Mouse (Mus musculus) liver, embryonic 11.5 days (tissue): ENCODE results near the gene 4930447C04Rik. TPM values are rescaled to one million over a fixed set of nuclear protein-coding genes. Genes with fewer than 3 reads are reported as not detected.

Experiments used
- ATAC-seq: fragments of 200-750 bp; cut with Nextera tagmentation; replicated peaks from 2 replicates; pipeline ENCODE4 v1.8.0; 2017; ENCODE audit warnings: moderate number of reproducible peaks, mild to moderate bottlenecking, moderate TSS enrichment, moderate library complexity; ENCODE audit not compliant: low FRiP score
- DNase-seq: peaks from one replicate; pipeline ENCODE4 v3.0.0-alpha.2; 2017; ENCODE audit warnings: low spot score
- H3K27ac ChIP-seq: fragments of 300-500 bp; sonication (generic); 2 replicates; pipeline ENCODE4 v1.5.1; 2014; ENCODE audit warnings: mild to moderate bottlenecking, low read depth, low read length, control low read depth
- H3K27me3 ChIP-seq: fragments of 300-500 bp; sonication (generic); replicated peaks from 2 replicates; pipeline ENCODE4 v1.6.1; 2014; ENCODE audit warnings: low read length, mixed read lengths; ENCODE audit not compliant: control insufficient read depth, insufficient read depth
- H3K36me3 ChIP-seq: fragments of 300-500 bp; sonication (generic); 2 replicates; pipeline ENCODE4 v1.6.1; 2014; ENCODE audit warnings: mild to moderate bottlenecking, low read length, moderate library complexity, mixed read lengths; ENCODE audit not compliant: control insufficient read depth, insufficient read depth
- H3K4me1 ChIP-seq: fragments of 300-500 bp; sonication (generic); replicated peaks from 2 replicates; pipeline ENCODE4 v1.6.1; 2014; ENCODE audit warnings: low read length, mixed read lengths; ENCODE audit not compliant: control insufficient read depth, insufficient read depth
- H3K4me2 ChIP-seq: fragments of 300-500 bp; sonication (generic); 2 replicates; pipeline ENCODE4 v1.6.1; 2014; ENCODE audit warnings: mild to moderate bottlenecking, control low read depth, moderate library complexity
- H3K4me3 ChIP-seq: fragments of 300-500 bp; sonication (generic); 2 replicates; pipeline ENCODE4 v1.5.1; 2014; ENCODE audit warnings: low read depth, low read length, control low read depth
- H3K9ac ChIP-seq: fragments of 300-500 bp; sonication (generic); 2 replicates; pipeline ENCODE4 v1.6.1; 2014; ENCODE audit warnings: low read depth, low read length, control low read depth
- H3K9me3 ChIP-seq: fragments of 300-500 bp; sonication (generic); 2 replicates; pipeline ENCODE4 v1.6.1; 2016; ENCODE audit warnings: low read length, inconsistent platforms, mixed read lengths; ENCODE audit not compliant: control insufficient read depth
- WGBS: fragments of 180-500 bp; shearing (Covaris S2); extraction: QIAGEN DNeasy Blood & Tissue Kit; methylation state at CpG from one replicate; pipeline ENCODE4 v1.1.7; 2014; 5-methylcytosine and 5-hydroxymethylcytosine counted together
- polyA plus RNA-seq: library from polyadenylated mRNA; unstranded; fragments of >200 nt; fragmentation: Nextera tagmentation; extraction: Ambion mirVana; gene quantifications from 2 replicates; pipeline ENCODE4 v1.2.1, GENCODE M21; 2014

The 4930447C04Rik gene
- polyA plus RNA-seq, 1 experiment from 2014 or later = 3.5 TPM

DNA sequence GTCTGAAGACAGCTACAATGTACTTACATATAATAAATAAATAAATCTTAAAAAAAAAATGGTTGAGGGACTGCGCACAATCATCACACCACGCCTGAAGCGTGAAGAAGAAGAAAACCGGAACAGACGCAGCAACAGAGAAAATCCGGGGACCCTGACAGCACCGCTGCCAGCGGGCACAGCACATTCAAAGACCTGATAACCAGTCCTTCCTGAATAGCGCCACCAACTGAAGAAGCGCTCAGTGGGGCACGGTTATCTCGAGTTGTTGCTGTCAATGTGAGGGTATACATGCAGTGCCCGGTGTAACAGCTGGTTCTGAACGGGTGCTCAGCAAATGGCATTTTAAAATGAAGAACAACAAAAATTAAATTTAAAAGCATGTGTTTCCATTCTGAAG lies 30.0 kb upstream of the 4930447C04Rik start:
- no peaks in the 10 kb centered on the region for H3K4me1 ChIP-seq
- WGBS = 58% methylated on average over 14 of the region's 14 CpGs
- no peak overlapping the region for H3K9ac ChIP-seq
- no peak overlapping the region for H3K27ac ChIP-seq
- no peaks in the 10 kb centered on the region for H3K9me3 ChIP-seq
- DNase-seq (no peak), ATAC-seq (no peak)
- H3K4me2 ChIP-seq = no peak overlapping the region
- H3K4me3 ChIP-seq = no peak overlapping the region
- H3K27me3 ChIP-seq = no peaks in the 10 kb centered on the region
- H3K36me3 ChIP-seq = no peaks in the 10 kb centered on the region

GRCm38 (mm10) chr12:72967541-72967940 lies 27.0 kb upstream of the 4930447C04Rik start:
- no peaks in the 10 kb centered on the region for H3K36me3 ChIP-seq
- H3K4me2 ChIP-seq = no peak overlapping the region

GRCm38 (mm10) chr12:72962761-72963160 lies 22.2 kb upstream of the 4930447C04Rik start:
- ATAC-seq (no peak), DNase-seq (no peak)
- H3K27me3 ChIP-seq = no peaks in the 10 kb centered on the region; the same call in 1 of the 2 replicates
- H3K4me1 ChIP-seq = no peaks in the 10 kb centered on the region
- WGBS = 63% methylated on average over 6 of the region's 6 CpGs
- H3K4me3 ChIP-seq = no peak overlapping the region
- H3K9ac ChIP-seq = no peak overlapping the region
- H3K36me3 ChIP-seq = no peaks in the 10 kb centered on the region
- no peak overlapping the region for H3K4me2 ChIP-seq
- no peak overlapping the region for H3K27ac ChIP-seq
- H3K9me3 ChIP-seq = no peaks in the 10 kb centered on the region

More at GRCm38 (mm10) chr12:72967541-72967940, 27.0 kb upstream of the 4930447C04Rik start:
- H3K9ac ChIP-seq = no peak overlapping the region
- 85% methylated on average over 7 of the region's 7 CpGs for WGBS
- DNase-seq = no peak
- H3K27me3 ChIP-seq = no peaks in the 10 kb centered on the region
- H3K27ac ChIP-seq = no peak overlapping the region
- no peak for ATAC-seq
- H3K4me3 ChIP-seq = no peak overlapping the region
- no peaks in the 10 kb centered on the region for H3K9me3 ChIP-seq
- no peaks in the 10 kb centered on the region for H3K4me1 ChIP-seq

DNA sequence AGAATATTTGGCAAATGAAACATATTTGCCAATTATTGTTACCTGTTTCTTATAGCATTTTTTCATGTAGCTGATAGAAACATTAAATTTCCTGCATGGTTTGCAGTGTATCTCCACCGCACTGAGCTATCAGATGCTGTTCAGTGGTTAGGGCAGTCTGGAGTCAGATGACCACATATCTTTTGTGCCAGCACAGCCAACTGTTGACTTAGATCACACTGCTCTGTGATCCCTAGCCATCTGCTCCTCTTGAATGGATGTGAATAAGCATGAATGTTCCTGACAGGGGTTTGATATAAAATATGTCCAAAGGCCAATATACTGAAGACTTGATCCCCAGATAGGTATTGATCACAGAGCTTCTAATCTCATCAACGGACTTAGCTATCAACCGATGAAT lies 17.9 kb upstream of the 4930447C04Rik start:
- Histone ChIP-seq H3K27me3 (peaks cover 2% of the 10 kb centered on the region; the same call in 1 of the 2 replicates), H3K9me3 (no peaks in the 10 kb centered on the region), H3K4me3 (no peak overlapping the region), H3K36me3 (no peaks in the 10 kb centered on the region), H3K9ac (no peak overlapping the region), H3K4me2 (no peak overlapping the region), H3K4me1 (no peaks in the 10 kb centered on the region), H3K27ac (no peak overlapping the region)
- 86% methylated on average over 3 of the region's 3 CpGs for WGBS
- DNase-seq (no peak), ATAC-seq (no peak)

- Histone ChIP-seq H3K9me3 (no peaks in the 10 kb centered on the region), H3K9ac (no peak overlapping the region), H3K27me3 (peaks cover 2% of the 10 kb centered on the region; the same call in 1 of the 2 replicates), H3K36me3 (no peaks in the 10 kb centered on the region), H3K4me1 (no peaks in the 10 kb centered on the region), H3K4me3 (no peak overlapping the region), H3K4me2 (no peak overlapping the region), H3K27ac (no peak overlapping the region)
- 59% methylated on average over 6 of the region's 6 CpGs for WGBS
- DNase-seq (no peak), ATAC-seq (no peak)
These were observed 17.4 kb upstream of the 4930447C04Rik start for GRCm38 (mm10) chr12:72957829-72958424.

GRCm38 (mm10) chr12:72954906-72955305 lies 14.3 kb upstream of the 4930447C04Rik start:
- H3K36me3 ChIP-seq = no peaks in the 10 kb centered on the region
- no peaks in the 10 kb centered on the region for H3K9me3 ChIP-seq
- H3K4me3 ChIP-seq = no peak overlapping the region
- no peaks in the 10 kb centered on the region for H3K4me1 ChIP-seq
- DNase-seq (no peak), ATAC-seq (no peak)
- H3K27ac ChIP-seq = no peak overlapping the region
- no peak overlapping the region for H3K4me2 ChIP-seq
- H3K9ac ChIP-seq = no peak overlapping the region
- peaks cover 6% of the 10 kb centered on the region for H3K27me3 ChIP-seq
- 34% methylated on average over 4 of the region's 4 CpGs for WGBS

DNA sequence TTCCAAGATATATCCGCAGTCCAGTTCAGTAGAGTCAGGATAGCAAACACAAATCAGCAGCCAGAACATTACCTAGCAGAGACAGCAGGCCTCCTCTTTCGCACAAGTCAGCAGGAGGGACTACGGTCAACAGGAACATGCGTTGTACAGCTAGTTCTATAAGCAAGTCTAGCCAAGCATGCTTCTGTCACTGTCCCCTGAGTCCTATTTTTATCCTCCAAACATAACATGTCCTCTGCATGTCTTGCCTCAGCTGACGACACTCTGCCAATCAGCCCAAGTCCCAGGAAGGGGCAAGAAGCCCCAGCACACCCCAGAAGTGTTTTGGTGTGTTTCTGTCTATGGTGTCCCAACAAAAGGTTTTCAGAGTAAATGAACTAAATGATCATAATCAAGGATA lies 13.3 kb upstream of the 4930447C04Rik start:
- H3K9me3 ChIP-seq = no peaks in the 10 kb centered on the region
- H3K27me3 ChIP-seq = peaks cover 11% of the 10 kb centered on the region
- no peak overlapping the region for H3K4me2 ChIP-seq
- H3K9ac ChIP-seq = no peak overlapping the region
- H3K4me3 ChIP-seq = no peak overlapping the region
- no peak for ATAC-seq
- no peak overlapping the region for H3K27ac ChIP-seq
- WGBS = 83% methylated on average over 5 of the region's 5 CpGs
- DNase-seq = no peak
- H3K4me1 ChIP-seq = no peaks in the 10 kb centered on the region
- no peaks in the 10 kb centered on the region for H3K36me3 ChIP-seq

DNA sequence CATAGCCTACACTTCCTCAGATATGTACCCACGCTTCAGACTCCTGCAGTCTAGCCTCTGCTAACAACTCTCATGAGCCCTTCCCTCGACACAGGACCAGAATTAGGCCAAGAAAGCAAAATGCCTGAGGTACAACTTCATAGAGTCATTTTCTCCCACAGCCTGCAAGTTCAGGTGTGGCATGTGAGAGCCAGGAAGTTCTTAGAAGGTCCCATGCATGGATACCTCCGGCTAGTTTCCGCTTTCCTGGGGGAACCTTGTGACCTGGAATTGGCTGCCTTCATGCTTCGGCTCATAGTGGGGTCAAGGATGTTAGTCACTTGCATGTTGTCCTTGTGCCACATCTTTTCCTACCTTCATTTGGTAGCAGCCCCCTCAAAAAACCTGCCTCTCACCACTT lies 12.5 kb upstream of the 4930447C04Rik start:
- DNase-seq (no peak), ATAC-seq (no peak)
- no peak overlapping the region for H3K27ac ChIP-seq
- no peaks in the 10 kb centered on the region for H3K36me3 ChIP-seq
- H3K27me3 ChIP-seq = peaks cover 12% of the 10 kb centered on the region
- H3K9me3 ChIP-seq = no peaks in the 10 kb centered on the region
- WGBS = 81% methylated on average over 5 of the region's 5 CpGs
- H3K4me3 ChIP-seq = no peak overlapping the region
- H3K9ac ChIP-seq = no peak overlapping the region
- no peak overlapping the region for H3K4me2 ChIP-seq
- H3K4me1 ChIP-seq = no peaks in the 10 kb centered on the region

GRCm38 (mm10) chr12:72947335-72947734 lies 6.8 kb upstream of the 4930447C04Rik start:
- no peak for DNase-seq
- no peak overlapping the region for H3K4me2 ChIP-seq
- peaks cover 66% of the 10 kb centered on the region for H3K27me3 ChIP-seq
- ATAC-seq = no peak
- 14% methylated on average over 2 of the region's 2 CpGs for WGBS
- H3K9me3 ChIP-seq = no peaks in the 10 kb centered on the region
- peaks cover 3% of the 10 kb centered on the region; the same call in 1 of the 2 replicates for H3K4me1 ChIP-seq
- no peaks in the 10 kb centered on the region for H3K36me3 ChIP-seq
- H3K27ac ChIP-seq = no peak overlapping the region
- no peak overlapping the region for H3K9ac ChIP-seq
- no peak overlapping the region for H3K4me3 ChIP-seq
